Mouse (Mus musculus) fat pad, adult 2 months (tissue): ENCODE data around the gene 1700023F06Rik.

Experiments used
- DNase-seq: peaks from one replicate; pipeline ENCODE4 v3.0.0-alpha.2; 2011; ENCODE audit warnings: low read depth, low spot score; ENCODE audit errors: extremely low read depth

1700023F06Rik gene

GRCm38 (mm10) chr11:103192230-103192955 lies 16.0 kb downstream of the 1700023F06Rik start:
- DNase-seq: no peak

DNA sequence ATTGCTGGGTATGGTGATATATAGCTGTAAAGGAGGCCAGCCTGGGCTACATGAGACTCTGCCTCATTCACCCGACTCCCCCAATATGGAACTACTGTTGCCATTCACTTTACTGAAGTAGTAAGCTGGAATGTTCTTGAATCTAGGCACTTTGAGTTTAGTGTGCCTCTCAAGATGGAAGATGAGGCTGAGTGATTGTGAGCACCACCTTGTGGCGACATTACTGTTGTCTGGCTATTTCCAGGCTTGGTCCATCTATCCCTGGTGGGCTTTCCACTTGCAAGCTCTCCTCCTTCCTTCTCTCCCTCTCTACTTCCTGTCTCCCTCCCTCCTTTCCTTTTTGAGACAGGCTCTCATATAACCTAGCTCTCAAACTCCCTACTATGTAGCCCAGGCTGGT lies 23.5 kb downstream of the 1700023F06Rik start:
- DNase-seq: no peak

DNA sequence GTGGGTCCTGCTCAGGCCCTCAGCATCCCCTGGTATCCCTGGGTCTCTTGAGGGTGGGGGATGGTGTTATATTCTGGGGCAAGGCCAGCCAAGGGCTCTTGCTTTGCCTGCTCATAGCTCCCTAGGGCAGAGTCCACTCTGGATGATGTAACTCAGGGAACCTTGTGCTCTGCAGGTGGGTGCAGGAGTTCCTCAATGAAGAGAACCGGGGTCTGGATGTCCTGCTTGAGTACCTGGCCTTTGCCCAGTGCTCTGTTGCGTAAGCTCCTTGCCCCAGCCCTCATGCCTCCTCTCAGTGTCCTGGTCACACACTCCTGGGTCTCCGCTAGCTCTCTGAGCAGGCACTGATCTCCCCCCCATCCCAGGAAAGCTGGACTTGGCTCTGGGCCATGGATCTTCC lies 26.4 kb downstream of the 1700023F06Rik start:
- DNase-seq: no peak

- no peak for DNase-seq
Observed at GRCm38 (mm10) chr11:103181349-103181748, 27.0 kb downstream of the 1700023F06Rik start.

GRCm38 (mm10) chr11:103180426-103180825 lies 27.9 kb downstream of the 1700023F06Rik start:
- DNase-seq: no peak

GRCm38 (mm10) chr11:103178748-103179147 lies 29.6 kb downstream of the 1700023F06Rik start:
- no peak for DNase-seq

DNA sequence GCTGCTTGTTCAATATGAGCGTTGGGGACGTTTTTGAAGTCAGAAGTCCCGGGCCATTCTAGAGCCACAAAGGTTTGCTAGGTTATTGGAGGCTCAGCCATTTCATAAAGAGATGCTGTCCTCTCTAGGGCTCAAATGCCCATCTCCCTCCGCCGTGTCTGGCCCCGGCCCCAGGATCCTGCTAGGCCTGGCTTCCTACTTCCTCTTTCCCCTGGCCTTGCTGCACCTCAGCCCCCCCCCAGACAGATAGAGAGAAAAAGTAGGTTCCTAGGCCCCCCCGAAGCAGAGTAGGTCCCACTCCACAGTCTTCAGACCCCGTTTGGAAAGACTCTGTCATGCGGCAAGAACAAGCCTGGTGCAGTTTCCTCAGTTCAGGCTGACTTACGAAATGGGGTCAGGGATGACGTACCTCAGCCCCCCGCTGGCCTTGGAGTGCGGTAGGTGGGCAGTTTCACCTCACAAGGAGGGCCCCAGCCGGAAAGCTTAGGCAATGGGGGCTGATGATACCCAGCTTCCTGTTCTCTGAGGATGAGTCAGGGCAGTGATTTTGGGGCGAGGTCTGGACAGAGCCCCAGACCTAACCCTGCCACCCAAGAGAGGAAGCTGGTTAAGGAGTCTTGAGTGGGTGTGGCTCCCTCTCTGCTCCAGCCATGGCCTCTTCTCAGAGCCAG lies 30.4 kb downstream of the 1700023F06Rik start:
- no peak for DNase-seq

- DNase-seq: no peak
Observed at GRCm38 (mm10) chr11:103177216-103177615, 31.1 kb downstream of the 1700023F06Rik start.

DNA sequence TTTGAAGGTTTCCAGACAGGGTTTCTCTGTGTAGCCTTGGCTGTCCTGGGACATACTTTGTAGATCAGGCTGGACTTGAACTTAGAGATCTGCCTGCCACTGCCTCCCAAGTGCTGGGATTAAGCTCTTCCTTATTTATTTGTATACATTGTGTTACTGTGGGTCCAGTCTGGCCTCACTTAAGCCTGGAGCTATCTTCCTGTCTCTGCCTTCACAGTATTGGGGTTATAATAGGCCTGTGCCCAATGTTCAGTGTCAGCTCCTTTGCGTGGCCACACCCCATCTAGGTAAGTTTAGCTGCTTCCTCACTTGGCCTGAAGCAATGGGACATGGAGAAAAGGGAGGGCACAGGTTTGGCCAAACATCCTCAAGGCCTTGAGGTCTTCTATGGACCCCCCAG lies 31.8 kb downstream of the 1700023F06Rik start:
- no peak for DNase-seq

DNA sequence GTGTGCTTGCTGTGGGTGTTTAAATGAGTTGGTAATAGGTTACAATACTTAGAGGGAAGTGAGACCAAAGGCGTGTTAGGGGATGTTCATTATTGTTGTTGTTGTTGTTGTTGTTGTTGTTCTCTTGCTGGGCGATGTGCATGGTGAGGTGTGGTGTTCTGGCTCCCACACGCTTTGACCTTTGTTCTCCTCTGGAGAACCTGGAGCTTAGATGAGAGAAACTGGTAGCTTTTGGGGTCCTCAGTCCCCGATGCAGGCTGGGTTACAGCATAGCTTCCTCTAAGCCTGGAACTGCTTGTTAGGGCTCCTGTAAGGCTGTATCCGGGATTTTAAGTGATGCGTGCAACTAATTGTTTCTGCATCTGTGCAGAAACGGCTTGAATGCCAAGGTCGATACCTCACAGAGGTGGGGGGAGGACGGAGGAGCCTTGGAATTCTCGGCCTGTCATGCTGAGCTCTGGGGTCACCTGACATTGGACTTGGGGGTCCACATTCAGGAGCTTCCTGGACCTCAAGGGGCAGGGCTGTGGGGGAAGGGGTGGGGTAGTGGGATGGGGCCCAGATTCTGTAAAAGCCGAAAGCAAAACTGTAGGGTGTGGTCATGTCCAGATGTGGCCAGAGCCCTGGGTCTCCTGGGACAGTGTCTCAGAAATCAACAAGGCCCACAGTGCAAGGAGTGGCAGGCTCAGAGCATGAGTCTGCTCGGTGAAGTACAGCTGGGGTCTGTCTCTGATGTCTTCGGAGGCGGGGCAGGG lies 32.5 kb downstream of the 1700023F06Rik start:
- DNase-seq: no peak

GRCm38 (mm10) chr11:103174891-103175391 lies 33.4 kb downstream of the 1700023F06Rik start:
- no peak for DNase-seq

DNA sequence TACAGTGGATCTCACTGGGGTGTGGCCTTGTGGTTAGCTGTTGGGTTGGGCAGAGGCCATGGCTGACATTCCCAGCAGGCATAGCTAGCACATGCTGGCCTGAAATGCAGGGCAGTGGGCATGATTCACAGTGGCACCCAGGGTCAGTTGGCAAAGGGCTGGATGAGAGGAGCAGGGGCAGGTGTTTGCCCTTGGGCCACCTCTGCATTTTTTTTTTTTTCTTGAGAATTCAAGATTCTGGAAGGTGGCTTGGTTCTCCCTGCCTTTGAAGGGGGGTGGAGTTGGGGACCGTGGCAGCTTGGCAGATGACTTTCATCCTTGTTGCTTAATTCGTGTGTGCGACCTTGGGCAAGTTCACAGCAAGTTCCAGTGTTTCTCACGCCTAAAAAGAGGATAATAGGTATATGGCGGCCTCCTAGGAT lies 33.9 kb downstream of the 1700023F06Rik start:
- DNase-seq: no peak

GRCm38 (mm10) chr11:103173771-103174344 lies 34.5 kb downstream of the 1700023F06Rik start:
- DNase-seq: no peak

GRCm38 (mm10) chr11:103173041-103173770 lies 35.2 kb downstream of the 1700023F06Rik start:
- no peak for DNase-seq

DNA sequence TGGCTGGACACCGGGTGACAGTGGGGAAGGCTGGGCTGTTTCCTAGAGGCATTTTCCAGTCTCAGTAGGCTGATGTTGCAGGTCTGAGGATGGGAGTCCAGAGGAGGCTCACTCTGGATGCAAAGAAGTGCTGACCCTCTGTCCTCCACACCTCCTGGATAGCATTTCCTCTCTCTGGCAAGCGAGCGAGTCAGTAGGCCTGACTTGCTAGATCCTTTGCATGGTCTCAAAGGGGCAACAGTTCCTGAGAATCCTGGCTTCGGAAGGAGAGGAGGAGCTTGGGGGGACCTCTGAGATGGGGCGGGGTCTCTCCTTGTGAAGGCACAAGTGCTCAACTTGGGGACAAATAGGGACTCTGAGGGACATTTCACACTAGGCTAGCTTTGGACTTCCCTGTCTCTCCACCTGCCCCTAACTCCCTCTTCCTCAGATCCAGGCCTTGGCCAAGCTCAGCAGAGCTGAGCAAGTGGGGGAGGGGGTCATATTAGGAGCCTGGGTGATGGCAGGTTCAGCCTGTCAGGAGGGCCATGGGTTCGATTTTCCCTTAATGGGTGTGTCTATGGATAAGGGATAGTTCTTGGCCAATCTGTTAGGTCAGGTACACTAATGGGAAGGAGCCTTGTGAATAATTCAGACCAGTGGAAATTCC lies 35.8 kb downstream of the 1700023F06Rik start:
- DNase-seq: no peak

- no peak for DNase-seq
Observed at GRCm38 (mm10) chr11:103171703-103172391, 36.5 kb downstream of the 1700023F06Rik start.

DNA sequence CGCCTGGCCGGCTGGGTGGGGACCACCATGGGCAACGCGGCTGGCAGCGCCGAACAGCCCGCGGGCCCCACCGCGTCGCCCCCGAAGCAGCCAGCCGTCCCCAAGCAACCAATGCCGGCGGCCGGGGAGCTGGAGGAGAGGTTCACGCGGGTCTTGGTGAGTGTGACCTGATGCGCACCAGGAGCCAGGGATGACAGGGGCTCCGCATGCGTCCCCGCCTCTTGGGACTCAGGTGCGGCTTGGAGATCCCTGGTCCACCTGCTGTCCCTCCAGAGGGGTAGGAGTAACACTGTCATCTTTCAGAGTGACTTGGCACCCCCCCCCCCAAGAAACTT lies 37.1 kb downstream of the 1700023F06Rik start:
- DNase-seq: no peak

- no peak for DNase-seq
Observed at GRCm38 (mm10) chr11:103170494-103171285, 37.7 kb downstream of the 1700023F06Rik start, which contains the start of gene Fmnl1. TSS of gene Fmnl1 (plus strand) at chr11:103171107.

GRCm38 (mm10) chr11:103170111-103170493 lies 38.3 kb downstream of the 1700023F06Rik start:
- no peak for DNase-seq
